Mouse (Mus musculus) monocyte, adult 5-6 weeks (primary cell): ENCODE results near the gene Zfp428. TPM values are rescaled to one million over a fixed set of nuclear protein-coding genes. Genes with fewer than 3 reads are reported as not detected.
"Not testable (repeated sequence)": the region's sequence is repeated elsewhere in the genome, so short reads cannot be mapped to it uniquely, and the experiment has no call there.

Experiments used
- ATAC-seq: fragments of 153-309, 156-312 bp; replicated peaks from 2 replicates; pipeline ENCODE4 v1.8.0; 2017; ENCODE audit warnings: mild to moderate bottlenecking; ENCODE audit not compliant: low TSS enrichment, insufficient number of reproducible peaks, severe bottlenecking, poor library complexity, low FRiP score
- total RNA-seq: library from RNA; stranded (forward); fragments of 200-1000, 200-491, 200-594 nt; gene quantifications from 3 replicates; pipeline ENCODE4 v1.2.3, GENCODE M21; 2017

Zfp428 gene
- total RNA-seq, 1 experiment from 2014 or later, result 0.95 TPM

GRCm38 (mm10) chr7:24479685-24480084, 27.1 kb upstream of the Zfp428 start:
- ATAC-seq, result no peak

GRCm38 (mm10) chr7:24480121-24480941, 26.5 kb upstream of the Zfp428 start:
- ATAC-seq, result no peak

- ATAC-seq, result no peak
Measured at GRCm38 (mm10) chr7:24480986-24481473, 25.8 kb upstream of the Zfp428 start.

- ATAC-seq, result no peak
Measured at GRCm38 (mm10) chr7:24481474-24482207, 25.2 kb upstream of the Zfp428 start, which contains the start of gene Cadm4. TSS of gene Cadm4 (plus strand) at chr7:24482023.

- no peak for ATAC-seq
Measured at GRCm38 (mm10) chr7:24482208-24483020, 24.4 kb upstream of the Zfp428 start.

GRCm38 (mm10) chr7:24483291-24483690, 23.5 kb upstream of the Zfp428 start:
- not testable (repeated sequence) for ATAC-seq

GRCm38 (mm10) chr7:24485481-24485880, 21.3 kb upstream of the Zfp428 start:
- ATAC-seq, result no peak

- ATAC-seq, result no peak
Measured at GRCm38 (mm10) chr7:24486654-24487130, 20.1 kb upstream of the Zfp428 start.

- no peak for ATAC-seq
Measured at GRCm38 (mm10) chr7:24487403-24487802, 19.4 kb upstream of the Zfp428 start.

GRCm38 (mm10) chr7:24488303-24488702, 18.5 kb upstream of the Zfp428 start:
- no peak for ATAC-seq

GRCm38 (mm10) chr7:24499856-24500577, 6.8 kb upstream of the Zfp428 start:
- no peak for ATAC-seq

- ATAC-seq, result no peak
Measured at GRCm38 (mm10) chr7:24500929-24501328, 5.9 kb upstream of the Zfp428 start.

GRCm38 (mm10) chr7:24501492-24501891, 5.3 kb upstream of the Zfp428 start:
- ATAC-seq, result no peak

- ATAC-seq, result no peak
Measured at GRCm38 (mm10) chr7:24504004-24504403, 2.8 kb upstream of the Zfp428 start.

- ATAC-seq, result no peak
Measured at GRCm38 (mm10) chr7:24504868-24505267, 1.9 kb upstream of the Zfp428 start.

- no peak for ATAC-seq
Measured at GRCm38 (mm10) chr7:24505447-24506064, 1.2 kb upstream of the Zfp428 start.

GRCm38 (mm10) chr7:24506065-24506459, 744 bp upstream of the Zfp428 start:
- ATAC-seq, result no peak

GRCm38 (mm10) chr7:24506476-24506837, 349 bp upstream of the Zfp428 start:
- no peak for ATAC-seq
